Mouse (Mus musculus): ENCODE measurements at regions not wholly inside any gene's neighbourhood (a gene's known extent, or its start where the extent isn't known, plus 50 kb on each side); places are given as distances from the start of the nearest gene placed in this dataset.

GRCm38 (mm10) chr2:28365756-28366155 lies 80.8 kb upstream of the Ppp1r26 start:
- no peak for TF ChIP-seq CTCF (IDR thresholded peaks at IDR 0.05 in 2 of 3, conservative IDR thresholded peaks at IDR 0.05 in 1 of 3; ENCODE audit: control insufficient read depth in 1 of 3, insufficient read depth in 1 of 3, low read depth in 2 of 3, low read length in 3 of 3, poor library complexity in 1 of 3, severe bottlenecking in 1 of 3)
- TF ChIP-seq MAX (IDR thresholded peaks at IDR 0.05; ENCODE audit: low read length), result no peak
- no peak for TF ChIP-seq MEF2A (IDR thresholded peaks at IDR 0.05; ENCODE audit: extremely low read depth, insufficient replicate concordance, low read depth, low read length, poor library complexity, severe bottlenecking)
- TF ChIP-seq NRF1 (IDR thresholded peaks at IDR 0.05; ENCODE audit: insufficient read depth, low read depth, low read length, poor library complexity, severe bottlenecking), result no peak
- TF ChIP-seq ZKSCAN1 (IDR thresholded peaks at IDR 0.05; ENCODE audit: low read depth, low read length), result no peak
- TF ChIP-seq ELF1 (IDR thresholded peaks at IDR 0.05; ENCODE audit: low read depth, low read length), result no peak
- TF ChIP-seq USF2 (IDR thresholded peaks at IDR 0.05; ENCODE audit: borderline replicate concordance in 1 of 2, insufficient read depth in 1 of 2, low read depth in 1 of 2, low read length in 2 of 2), result no peak
- TF ChIP-seq POLR2AphosphoS2 (IDR thresholded peaks at IDR 0.05; ENCODE audit: low read length), result no peak
- H3K36me3 ChIP-seq (ENCODE audit: control insufficient read depth in 1 of 2, insufficient read depth in 2 of 2, low read length in 2 of 2), result no peaks in the 10 kb centered on the region
- no peak overlapping the region for H3K4me3 ChIP-seq (ENCODE audit: control insufficient read depth in 1 of 2, insufficient read depth in 1 of 2, low read depth in 2 of 2, low read length in 2 of 2)
- H3K9me3 ChIP-seq (replicated peaks; ENCODE audit: insufficient read depth, low read length), result no peaks in the 10 kb centered on the region
- no peaks in the 10 kb centered on the region; a peak in 1 of 4 replicates for H3K27me3 ChIP-seq (ENCODE audit: control insufficient read depth in 1 of 2, insufficient read depth in 2 of 2, low read length in 2 of 2)
- no peak overlapping the region for H3K27ac ChIP-seq (ENCODE audit: control insufficient read depth, low read depth, low read length)
- H3K9ac ChIP-seq (ENCODE audit: control insufficient read depth, low read depth, low read length, poor library complexity, severe bottlenecking), result no peak overlapping the region
- H3K4me1 ChIP-seq (ENCODE audit: control insufficient read depth in 1 of 2, insufficient read depth in 2 of 2, low read length in 2 of 2), result no peaks in the 10 kb centered on the region
- DNase-seq (ENCODE audit: low read depth, low spot score), result no peak
- no peaks in the 10 kb centered on the region for H3K79me2 ChIP-seq (ENCODE audit: control insufficient read depth, insufficient read depth, low read length, poor library complexity)

- peak; percentile 54 for DNase-seq (ENCODE audit: low read depth, low spot score)
- Histone ChIP-seq H3K9ac (ENCODE audit: control insufficient read depth, low read depth, low read length, poor library complexity, severe bottlenecking) (no peak overlapping the region), H3K27ac (ENCODE audit: control insufficient read depth, low read depth, low read length) (no peak overlapping the region), H3K27me3 (ENCODE audit: control insufficient read depth in 1 of 2, insufficient read depth in 2 of 2, low read length in 2 of 2) (no peaks in the 10 kb centered on the region), H3K4me3 (ENCODE audit: control insufficient read depth in 1 of 2, insufficient read depth in 1 of 2, low read depth in 2 of 2, low read length in 2 of 2) (no peak overlapping the region), H3K36me3 (ENCODE audit: control insufficient read depth in 1 of 2, insufficient read depth in 2 of 2, low read length in 2 of 2) (no peaks in the 10 kb centered on the region), H3K79me2 (ENCODE audit: control insufficient read depth, insufficient read depth, low read length, poor library complexity) (no peaks in the 10 kb centered on the region), H3K4me1 (ENCODE audit: control insufficient read depth in 1 of 2, insufficient read depth in 2 of 2, low read length in 2 of 2) (no peaks in the 10 kb centered on the region), H3K9me3 (replicated peaks; ENCODE audit: insufficient read depth, low read length) (no peaks in the 10 kb centered on the region)
- peak; percentile 73 for TF ChIP-seq SMC3 (IDR thresholded peaks at IDR 0.05; ENCODE audit: low read depth, low read length)
- no peak for TF ChIP-seq MXI1 (IDR thresholded peaks at IDR 0.05; ENCODE audit: low read depth, low read length)
- TF ChIP-seq E2F4 (IDR thresholded peaks at IDR 0.05; ENCODE audit: borderline replicate concordance, low read depth, low read length), result no peak
- no peak for TF ChIP-seq ZKSCAN1 (IDR thresholded peaks at IDR 0.05; ENCODE audit: low read depth, low read length)
- TF ChIP-seq ZC3H11A (IDR thresholded peaks at IDR 0.05; ENCODE audit: low read depth, low read length), result peak; percentile 39; the same call in 1 of the 2 replicates
- no peak for TF ChIP-seq CHD1 (IDR thresholded peaks at IDR 0.05; ENCODE audit: low read depth, low read length)
- TF ChIP-seq MYB (IDR thresholded peaks at IDR 0.05; ENCODE audit: low read depth, low read length), result no peak
- peak; percentile 70 for TF ChIP-seq RAD21 (IDR thresholded peaks at IDR 0.05; ENCODE audit: low read depth, low read length)
- no peak for TF ChIP-seq EP300 (IDR thresholded peaks at IDR 0.05; ENCODE audit: low read depth in 1 of 2, low read length in 2 of 2)
- no peak for TF ChIP-seq USF1 (IDR thresholded peaks at IDR 0.05; ENCODE audit: low read depth, low read length)
- TF ChIP-seq TBP (IDR thresholded peaks at IDR 0.05; ENCODE audit: low read depth, low read length), result no peak
- TF ChIP-seq KAT2A (conservative IDR thresholded peaks at IDR 0.05; ENCODE audit: low read depth, low read length), result no peak
- no peak for TF ChIP-seq ZNF384 (IDR thresholded peaks at IDR 0.05; ENCODE audit: low read depth, low read length)
- TF ChIP-seq CTCF (IDR thresholded peaks at IDR 0.05 in 2 of 3, conservative IDR thresholded peaks at IDR 0.05 in 1 of 3; ENCODE audit: control insufficient read depth in 1 of 3, insufficient read depth in 1 of 3, low read depth in 2 of 3, low read length in 3 of 3, poor library complexity in 1 of 3, severe bottlenecking in 1 of 3), result peak; percentile 58 to 87 (median 75)
- TF ChIP-seq GATA1 (IDR thresholded peaks at IDR 0.05; ENCODE audit: low read depth, low read length), result no peak
These were observed 71.8 kb upstream of the Ppp1r26 start for GRCm38 (mm10) chr2:28374838-28375237.
